Mouse (Mus musculus) bone marrow macrophage, adult 2 months (primary cell): ENCODE measurements around the gene S100g.

Experiments
- CTCF ChIP-seq: IDR thresholded peaks from 2 replicates; pipeline ENCODE4 v1.5.1; 2012; ENCODE audit warnings: low read depth, mild to moderate bottlenecking, low read length, moderate library complexity
- POLR2A ChIP-seq: IDR thresholded peaks from 2 replicates; pipeline ENCODE4 v1.6.1; 2012; ENCODE audit warnings: mild to moderate bottlenecking, low read depth, low read length, borderline replicate concordance

- TF ChIP-seq POLR2A (no peak), CTCF (no peak)
Measured at GRCm38 (mm10) chrX:162992121-162992520, 27.7 kb upstream of the S100g start.
